Comparison of ENCODE assay signal across 18 mouse cellular contexts in the genomic region with DNA sequence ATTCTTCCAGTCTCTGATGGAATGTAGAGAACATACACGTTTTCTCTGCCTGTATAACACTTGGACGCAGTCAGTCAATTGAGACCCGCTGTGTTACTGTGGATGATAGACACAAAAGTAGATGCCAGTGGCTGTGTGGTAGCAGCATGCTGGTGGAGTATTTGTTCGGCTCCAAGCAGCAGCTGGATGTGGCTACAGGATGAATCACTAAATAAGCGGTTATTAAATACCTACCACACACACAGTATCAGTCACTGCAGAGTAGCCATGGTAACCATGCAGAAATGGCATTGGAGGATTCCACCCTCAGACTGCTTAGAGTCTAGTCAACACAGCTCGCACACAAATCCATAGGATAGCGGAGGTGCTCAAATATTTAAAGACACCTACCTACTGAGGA.
"Had no signal": no experiment of that assay in that cellular context is flagged by ENCODE, and none has a peak within 500 bp of the region (broad histone marks: within the 10 kb centered on the region; RNA-seq: fewer than 3 reads in every experiment).

No protein-coding gene starts in this region.

- H3K9ac ChIP-seq: liver, embryonic 12.5 days; liver, embryonic 14.5 days; lung, embryonic 15.5 days; midbrain, embryonic 12.5 days; midbrain, embryonic 15.5 days had no signal

- H3K4me2 ChIP-seq: liver, embryonic 12.5 days; lung, embryonic 15.5 days; midbrain, embryonic 12.5 days; midbrain, embryonic 15.5 days had no signal

- DNase-seq: lung, postnatal 14 days; lung, postnatal 36 days; retina, postnatal 1 day; right cerebral cortex, adult 18-20 months; right cerebral cortex, postnatal 25 days; right cerebral cortex, postnatal 4 days; spleen, adult 18-20 months; thymus, adult 18-20 months; thymus, postnatal 14 days; thymus, postnatal 36 days had no signal

- H3K4me1 ChIP-seq: liver, embryonic 12.5 days; lung, embryonic 15.5 days; megakaryocyte, embryonic 14.5 days had no signal

- H3K9me3 ChIP-seq: liver, embryonic 12.5 days; lung, embryonic 15.5 days; megakaryocyte, embryonic 14.5 days; midbrain, embryonic 12.5 days; midbrain, embryonic 15.5 days had no signal

- H3K27me3 ChIP-seq: liver, embryonic 12.5 days; lung, embryonic 15.5 days; megakaryocyte, embryonic 14.5 days; midbrain, embryonic 15.5 days had no signal

- H3K27ac ChIP-seq: liver, embryonic 12.5 days; liver, embryonic 14.5 days; lung, embryonic 15.5 days; macrophage; midbrain, embryonic 12.5 days; midbrain, embryonic 15.5 days had no signal

- H3K36me3 ChIP-seq: liver, embryonic 12.5 days; lung, embryonic 15.5 days; midbrain, embryonic 12.5 days; midbrain, embryonic 15.5 days had no signal

- H3K4me3 ChIP-seq: liver, embryonic 12.5 days; lung, embryonic 15.5 days; megakaryocyte, embryonic 14.5 days; midbrain, embryonic 12.5 days; midbrain, embryonic 15.5 days had no signal

- ATAC-seq: liver, embryonic 12.5 days; lung, postnatal 0 days; midbrain, embryonic 15.5 days had no signal
